Mouse (Mus musculus) kidney, adult 2 months (tissue): ENCODE results near the gene Pdcd1lg2. TPM values are rescaled to one million over a fixed set of nuclear protein-coding genes. Genes with fewer than 3 reads are reported as not detected.

Experiments used
- DNase-seq: peaks from one replicate; pipeline ENCODE4 v3.0.0; 2021
- H3K27ac ChIP-seq: fragments of 200-500 bp; 2 replicates; pipeline ENCODE4 v1.5.1; 2012; ENCODE audit warnings: low read depth, low read length, control low read depth, inconsistent platforms; ENCODE audit not compliant: insufficient read depth
- H3K27me3 ChIP-seq: fragments of 200-500 bp; replicated peaks from 2 replicates; pipeline ENCODE4 v1.6.1; 2012; ENCODE audit warnings: mild to moderate bottlenecking, moderate library complexity, low read length, inconsistent platforms; ENCODE audit not compliant: control insufficient read depth, insufficient read depth
- H3K36me3 ChIP-seq: fragments of 200-500 bp; 2 replicates; pipeline ENCODE4 v1.6.1; 2012; ENCODE audit warnings: mild to moderate bottlenecking, moderate library complexity, low read length, inconsistent platforms; ENCODE audit not compliant: control insufficient read depth, insufficient read depth
- H3K4me1 ChIP-seq: fragments of 200-500 bp; 2 replicates; pipeline ENCODE4 v1.6.1; 2011; ENCODE audit warnings: low read length; ENCODE audit not compliant: control insufficient read depth, insufficient read depth
- H3K4me3 ChIP-seq: fragments of 200-500 bp; 2 replicates; pipeline ENCODE4 v1.5.1; 2011; ENCODE audit warnings: mild to moderate bottlenecking, low read depth, low read length, control low read depth; ENCODE audit not compliant: insufficient read depth
- CTCF ChIP-seq: fragments of 200-500 bp; conservative IDR thresholded peaks from 2 replicates; pipeline ENCODE4 v1.5.1; 2011; ENCODE audit warnings: low read depth, mild to moderate bottlenecking, control low read depth, low read length, moderate library complexity, mixed read lengths; ENCODE audit not compliant: insufficient read depth, insufficient read length
- POLR2A ChIP-seq: fragments of 200-500 bp; IDR thresholded peaks from one replicate; pipeline ENCODE4 v1.6.1; 2011; ENCODE audit warnings: low read depth, low read length, control low read depth
- WGBS: fragments of 180-500 bp; shearing (Covaris S2); methylation state at CpG from one replicate; pipeline ENCODE4 v1.1.7; 2018; 5-methylcytosine and 5-hydroxymethylcytosine counted together
- polyA plus RNA-seq: library from polyadenylated mRNA; depleted of rRNA; stranded (reverse); fragments of >200 nt; gene quantifications from 2 replicates; pipeline ENCODE4 v1.2.3, GENCODE M21; 2012

Gene Pdcd1lg2
- polyA plus RNA-seq, 1 experiment = 0.17 TPM

DNA sequence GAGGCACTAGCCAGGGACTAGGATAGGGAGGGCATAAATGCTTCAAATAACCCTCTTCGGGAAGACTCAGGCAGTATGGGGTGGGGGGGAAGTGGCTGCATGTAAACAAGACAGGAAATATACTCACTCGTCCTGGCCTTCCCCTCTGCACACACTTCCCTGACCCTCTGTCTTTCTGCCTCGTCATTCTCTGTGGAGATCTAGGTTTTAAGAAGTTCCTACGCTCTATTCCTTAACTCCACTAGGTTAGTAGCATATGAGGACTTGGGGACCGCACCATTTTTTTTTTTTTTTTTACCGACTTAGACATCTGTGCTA lies 77.3 kb downstream of the Pdcd1lg2 start:
- Histone ChIP-seq H3K4me3 (no peak overlapping the region), H3K27ac (peak overlapping the region; percentile 39; the same call in 1 of the 2 replicates), H3K36me3 (no peaks in the 10 kb centered on the region), H3K4me1 (peaks cover 29% of the 10 kb centered on the region), H3K27me3 (no peaks in the 10 kb centered on the region)
- no peak for DNase-seq
- TF ChIP-seq POLR2A (no peak), CTCF (no peak)
- 46% methylated on average over 6 of the region's 6 CpGs for WGBS

DNA sequence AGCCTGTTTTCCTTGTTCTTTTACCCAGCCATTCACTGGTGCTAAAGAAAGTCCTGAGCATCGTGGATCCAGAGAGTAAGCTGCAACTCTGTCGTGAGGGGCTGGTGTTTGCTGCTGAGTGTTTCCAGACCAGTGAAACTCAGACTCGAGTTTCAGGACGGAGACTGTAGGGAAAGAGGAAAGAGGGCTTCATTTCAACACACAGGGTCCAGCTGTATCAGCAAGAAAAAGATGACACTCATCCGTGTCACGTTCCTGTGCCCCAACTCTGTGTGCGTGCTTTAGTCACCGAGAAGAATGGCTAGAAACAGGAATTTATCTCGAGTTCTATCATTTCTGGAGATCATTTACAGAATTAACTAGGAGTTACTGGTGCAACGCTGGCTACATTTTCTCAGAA lies 77.7 kb downstream of the Pdcd1lg2 start:
- no peaks in the 10 kb centered on the region for H3K27me3 ChIP-seq
- peaks cover 28% of the 10 kb centered on the region for H3K4me1 ChIP-seq
- peak; percentile 36 for DNase-seq
- 28% methylated on average over 10 of the region's 10 CpGs for WGBS
- no peaks in the 10 kb centered on the region for H3K36me3 ChIP-seq
- no peak for TF ChIP-seq CTCF
- no peak for TF ChIP-seq POLR2A
- peak overlapping the region; percentile 39; the same call in 1 of the 2 replicates for H3K27ac ChIP-seq
- H3K4me3 ChIP-seq = no peak overlapping the region

DNA sequence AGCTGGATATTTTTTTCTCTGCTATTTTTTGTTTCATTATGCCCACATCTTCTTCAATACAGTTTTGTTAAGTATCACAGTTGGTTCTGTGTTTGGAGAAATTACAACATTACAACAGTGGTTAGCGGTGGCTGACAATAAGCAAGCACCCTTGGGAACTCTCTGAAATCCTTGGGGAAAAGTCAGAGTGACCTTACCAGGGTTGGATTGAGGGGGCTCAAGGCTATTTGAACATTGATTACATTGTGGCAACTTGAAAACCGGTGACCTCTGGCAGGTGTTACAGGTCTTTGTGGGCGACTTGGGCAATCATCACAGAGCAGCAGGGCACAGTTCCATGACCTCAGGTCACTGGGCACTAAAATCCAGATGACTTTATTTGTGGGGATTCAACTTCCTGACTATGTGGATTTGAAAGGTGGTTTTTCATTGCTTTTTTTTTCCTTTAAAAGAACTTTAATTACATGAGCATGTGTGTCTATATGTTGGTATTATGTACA lies 79.1 kb downstream of the Pdcd1lg2 start:
- WGBS = 61% methylated on average over 3 of the region's 3 CpGs
- Histone ChIP-seq H3K27ac (peak overlapping the region; percentile 46; the same call in 1 of the 2 replicates), H3K36me3 (no peaks in the 10 kb centered on the region), H3K4me1 (peaks cover 26% of the 10 kb centered on the region), H3K27me3 (no peaks in the 10 kb centered on the region), H3K4me3 (no peak overlapping the region)
- no peak for TF ChIP-seq CTCF
- TF ChIP-seq POLR2A = no peak
- peak; percentile 52 for DNase-seq

DNA sequence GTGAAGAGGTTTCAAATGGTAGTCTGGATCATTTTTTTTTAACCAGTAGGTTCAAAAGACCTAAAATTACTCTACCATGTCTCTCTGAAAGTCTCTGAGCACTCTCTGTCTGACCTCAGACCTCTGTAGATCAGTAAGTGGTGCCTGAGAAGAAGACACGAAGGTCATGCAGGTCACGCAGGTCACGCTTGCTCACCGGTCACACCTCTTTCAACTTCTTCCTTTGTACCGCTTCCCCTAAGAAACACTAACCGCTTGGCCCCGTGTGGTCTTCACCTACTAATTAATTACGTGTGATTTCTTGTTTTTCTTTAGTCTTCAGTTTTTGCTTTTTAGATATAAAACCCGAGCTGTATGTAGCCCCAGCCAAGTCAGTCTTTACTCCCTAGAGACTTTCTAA lies 80.7 kb downstream of the Pdcd1lg2 start:
- 67% methylated on average over 9 of the region's 9 CpGs for WGBS
- H3K27me3 ChIP-seq = no peaks in the 10 kb centered on the region
- H3K4me3 ChIP-seq = no peak overlapping the region
- H3K36me3 ChIP-seq = no peaks in the 10 kb centered on the region
- no peak for DNase-seq
- H3K4me1 ChIP-seq = peaks cover 30% of the 10 kb centered on the region
- H3K27ac ChIP-seq = no peak overlapping the region
- TF ChIP-seq POLR2A (no peak), CTCF (no peak)

DNA sequence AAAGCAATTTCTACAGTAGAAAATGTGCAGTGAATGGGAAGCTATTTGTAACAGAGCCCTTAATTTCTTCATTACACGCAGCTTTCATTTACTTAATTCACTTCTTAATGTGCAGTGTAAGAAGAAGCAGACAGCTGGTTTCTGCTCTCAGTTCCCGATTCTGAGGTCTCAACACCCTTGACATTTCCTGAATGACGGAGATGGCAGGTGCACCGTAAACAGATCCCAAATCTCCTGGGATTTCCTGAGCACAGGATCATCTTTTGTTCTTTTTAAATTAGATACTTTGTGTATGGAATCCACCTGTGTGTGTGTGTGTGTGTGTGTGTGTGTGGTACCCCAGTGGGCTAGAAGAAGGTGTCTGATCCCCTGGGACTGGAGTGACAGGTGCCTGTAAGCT lies 83.7 kb downstream of the Pdcd1lg2 start:
- 85% methylated on average over 4 of the region's 4 CpGs for WGBS

DNA sequence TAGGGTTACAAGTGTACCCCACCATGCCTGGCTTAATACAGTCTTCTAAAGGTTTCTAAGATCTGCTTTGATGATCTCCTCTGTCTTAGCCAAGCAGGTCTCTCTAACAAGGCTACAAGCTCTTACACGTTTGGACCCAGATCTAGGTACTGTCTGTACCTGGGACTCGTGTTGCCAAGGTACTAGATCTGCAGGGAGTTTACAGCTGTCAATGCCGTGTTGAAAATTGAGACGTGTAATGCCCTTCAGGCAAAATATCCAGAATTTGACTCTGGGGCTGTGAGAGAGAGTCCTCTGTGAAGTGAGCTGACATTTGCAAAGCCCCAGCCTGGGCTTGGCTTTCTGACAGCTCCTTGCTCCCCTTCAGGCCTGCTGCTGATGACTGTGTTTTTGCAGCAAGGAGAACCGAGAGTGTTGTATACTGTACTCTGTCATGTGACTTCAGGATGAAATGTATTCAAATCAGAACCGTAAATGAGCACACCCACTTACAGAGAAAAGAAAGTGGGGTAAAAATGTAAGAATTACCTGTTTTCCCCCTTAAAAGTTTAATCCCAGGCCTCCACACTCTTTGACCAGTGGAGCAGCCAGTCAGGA lies 85.4 kb downstream of the Pdcd1lg2 start:
- Histone ChIP-seq H3K4me3 (no peak overlapping the region), H3K27me3 (no peaks in the 10 kb centered on the region), H3K4me1 (peaks cover 15% of the 10 kb centered on the region), H3K27ac (no peak overlapping the region), H3K36me3 (no peaks in the 10 kb centered on the region)
- no peak for DNase-seq
- 70% methylated on average over 6 of the region's 6 CpGs for WGBS
- TF ChIP-seq POLR2A = no peak

More for the DNA sequence above, 83.7 kb downstream of the Pdcd1lg2 start:
- Histone ChIP-seq H3K27ac (no peak overlapping the region), H3K27me3 (no peaks in the 10 kb centered on the region), H3K36me3 (no peaks in the 10 kb centered on the region), H3K4me1 (peaks cover 26% of the 10 kb centered on the region), H3K4me3 (no peak overlapping the region)
- TF ChIP-seq CTCF (no peak), POLR2A (no peak)
- no peak for DNase-seq

DNA sequence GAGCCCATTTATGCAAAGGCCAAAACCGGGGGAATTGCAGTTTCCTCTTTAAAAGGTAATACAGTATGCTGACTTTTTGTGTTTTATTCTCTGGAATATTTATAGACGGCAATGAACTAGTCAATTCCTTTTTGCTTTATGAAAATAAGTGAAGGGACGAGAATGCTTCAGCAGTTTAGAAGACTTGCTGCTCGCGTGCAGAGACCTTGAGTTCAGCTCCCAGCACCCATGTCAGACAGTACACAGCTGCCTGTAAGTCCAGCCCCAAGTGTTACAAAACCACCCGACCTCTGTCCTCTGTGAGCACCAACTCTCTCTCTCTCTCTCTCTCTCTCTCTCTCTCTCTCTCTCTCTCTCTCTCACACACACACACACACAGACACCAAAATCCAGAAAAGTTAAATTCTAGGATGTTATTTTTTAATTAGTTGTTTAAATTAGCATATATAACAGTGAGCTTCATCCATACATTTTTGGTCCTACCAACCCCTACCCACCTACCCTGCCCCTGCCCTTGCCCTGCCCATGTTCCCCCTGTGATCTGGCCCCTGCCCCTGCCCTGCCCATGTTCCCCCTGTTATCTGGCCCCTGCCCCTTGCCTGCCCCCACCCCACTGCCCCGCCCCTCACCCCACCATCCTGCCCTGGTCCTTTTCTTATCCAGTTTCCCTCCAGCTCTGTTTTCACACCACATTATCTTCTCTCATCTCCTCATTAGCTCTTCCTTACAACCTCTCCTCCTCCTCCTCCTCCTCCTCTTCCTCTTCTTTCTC lies 86.3 kb downstream of the Pdcd1lg2 start:
- WGBS = 58% methylated on average over 7 of the region's 7 CpGs
- Histone ChIP-seq H3K36me3 (no peaks in the 10 kb centered on the region), H3K4me1 (peaks cover 11% of the 10 kb centered on the region), H3K27me3 (no peaks in the 10 kb centered on the region), H3K4me3 (no peak overlapping the region), H3K27ac (no peak overlapping the region)
- DNase-seq = peak; percentile 76
- TF ChIP-seq CTCF (no peak), POLR2A (no peak)
